Mouse (Mus musculus): ENCODE results near the gene Fam110a.
"Not testable (repeated sequence)": the region's sequence is repeated elsewhere in the genome, so short reads cannot be mapped to it uniquely, and the experiment has no call there.

Gene Fam110a

GRCm38 (mm10) chr2:151979470-151980354, at the start of gene Fam110a:
TSS of gene Fam110a (minus strand) at chr2:151980219.
- DNase-seq: peak; percentile 90

- peak; percentile 95 for DNase-seq
Measured at GRCm38 (mm10) chr2:152029252-152030082, 49.4 kb upstream of the Fam110a start.

- no peak for DNase-seq
Measured at GRCm38 (mm10) chr2:152024883-152025422, 44.9 kb upstream of the Fam110a start.

- DNase-seq: no peak
Measured at GRCm38 (mm10) chr2:152022022-152022421, 42.0 kb upstream of the Fam110a start.

GRCm38 (mm10) chr2:152020255-152020654, 40.2 kb upstream of the Fam110a start:
- DNase-seq: peak; percentile 23

GRCm38 (mm10) chr2:152016666-152017065, 36.6 kb upstream of the Fam110a start:
- no peak for DNase-seq

- no peak for DNase-seq
Measured at GRCm38 (mm10) chr2:152015997-152016396, 36.0 kb upstream of the Fam110a start.

GRCm38 (mm10) chr2:152012701-152013100, 32.7 kb upstream of the Fam110a start:
- DNase-seq: no peak

GRCm38 (mm10) chr2:152012222-152012621, 32.2 kb upstream of the Fam110a start:
- no peak for DNase-seq

- DNase-seq: no peak
Measured at GRCm38 (mm10) chr2:152011724-152012123, 31.7 kb upstream of the Fam110a start.

GRCm38 (mm10) chr2:152010661-152011060, 30.6 kb upstream of the Fam110a start:
- DNase-seq: no peak

GRCm38 (mm10) chr2:152010251-152010650, 30.2 kb upstream of the Fam110a start:
- no peak for DNase-seq

- no peak for DNase-seq
Measured at GRCm38 (mm10) chr2:152009061-152009779, 29.2 kb upstream of the Fam110a start.

- DNase-seq: no peak
Measured at GRCm38 (mm10) chr2:152007783-152008182, 27.8 kb upstream of the Fam110a start.

GRCm38 (mm10) chr2:152002529-152002928, 22.5 kb upstream of the Fam110a start:
- DNase-seq: no peak

- no peak for DNase-seq
Measured at GRCm38 (mm10) chr2:152000735-152001134, 20.7 kb upstream of the Fam110a start.

GRCm38 (mm10) chr2:152000291-152000679, 20.3 kb upstream of the Fam110a start:
- no peak for DNase-seq

- DNase-seq: no peak
Measured at GRCm38 (mm10) chr2:151999669-152000290, 19.8 kb upstream of the Fam110a start.

- DNase-seq: no peak
Measured at GRCm38 (mm10) chr2:151998932-151999331, 18.9 kb upstream of the Fam110a start.

GRCm38 (mm10) chr2:151998505-151998899, 18.5 kb upstream of the Fam110a start:
- DNase-seq: no peak

- peak; percentile 67 for DNase-seq
Measured at GRCm38 (mm10) chr2:151997776-151998504, 17.9 kb upstream of the Fam110a start.

GRCm38 (mm10) chr2:151997190-151997575, 17.2 kb upstream of the Fam110a start:
- DNase-seq: not testable (repeated sequence)
